Mouse (Mus musculus) right cerebral cortex, postnatal 25 days (tissue): ENCODE data around the gene Mau2.

ENCODE experiments used
- DNase-seq: peaks from one replicate; pipeline ENCODE4 v3.0.0; 2022

Gene Mau2

GRCm38 (mm10) chr8:69970880-69971279, 71.7 kb downstream of the Mau2 start:
- no peak for DNase-seq

- DNase-seq = no peak
Measured at GRCm38 (mm10) chr8:69967291-69967933, 75.1 kb downstream of the Mau2 start.
